Mouse (Mus musculus): ENCODE measurements around the gene Fbxo2.
A peak's percentile ranks its signal among the peaks of the same experiment; 100 is the strongest.
"Not testable (repeated sequence)": the region's sequence is repeated elsewhere in the genome, so short reads cannot be mapped to it uniquely, and the experiment has no call there.

Fbxo2 gene

GRCm38 (mm10) chr4:148174495-148174862 lies 14.1 kb downstream of the Fbxo2 start:
- no peak for DNase-seq (ENCODE audit: low spot score)

GRCm38 (mm10) chr4:148176603-148177002 lies 16.2 kb downstream of the Fbxo2 start:
- DNase-seq (ENCODE audit: low spot score) = not testable (repeated sequence)

- no peak for DNase-seq (ENCODE audit: low spot score)
Observed at GRCm38 (mm10) chr4:148177716-148178115, 17.3 kb downstream of the Fbxo2 start.

- DNase-seq (ENCODE audit: low spot score) = no peak
Observed at GRCm38 (mm10) chr4:148181483-148181882, 21.1 kb downstream of the Fbxo2 start.

- no peak for DNase-seq (ENCODE audit: low spot score)
Observed at GRCm38 (mm10) chr4:148182363-148182762, 21.9 kb downstream of the Fbxo2 start.

GRCm38 (mm10) chr4:148184564-148184963 lies 24.1 kb downstream of the Fbxo2 start:
- no peak for DNase-seq (ENCODE audit: low spot score)

GRCm38 (mm10) chr4:148185819-148186218 lies 25.4 kb downstream of the Fbxo2 start:
- no peak for DNase-seq (ENCODE audit: low spot score)

GRCm38 (mm10) chr4:148188767-148189166 lies 28.3 kb downstream of the Fbxo2 start:
- DNase-seq (ENCODE audit: low spot score) = not testable (repeated sequence)

DNA sequence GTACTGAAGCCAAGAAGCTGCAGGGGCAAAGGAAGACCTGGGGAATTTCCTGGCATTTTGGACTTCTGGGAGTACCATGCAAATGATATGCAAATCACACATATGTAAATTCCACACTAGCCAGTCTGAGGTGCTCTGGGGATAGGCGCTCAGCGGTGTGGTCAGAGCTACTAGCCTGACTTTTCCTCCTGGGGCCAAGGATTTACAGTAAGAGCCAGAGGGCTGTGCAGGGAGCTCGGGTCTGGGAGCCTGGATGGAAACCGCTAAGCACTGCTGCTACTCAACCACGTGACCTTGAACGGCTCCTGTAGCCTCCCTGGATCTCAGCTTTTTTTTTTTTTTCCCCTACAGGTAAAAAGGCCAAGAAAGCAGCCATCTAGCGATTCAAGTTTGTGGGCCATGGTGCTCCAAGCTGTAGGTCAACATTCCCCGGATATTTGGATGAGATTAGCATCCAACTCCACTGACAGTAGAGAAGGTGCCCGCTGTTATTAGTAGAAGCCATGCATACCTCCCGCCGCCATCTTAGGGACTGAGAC lies 32.4 kb downstream of the Fbxo2 start:
- no peak for DNase-seq (ENCODE audit: low spot score)

GRCm38 (mm10) chr4:148194400-148194799 lies 34.0 kb downstream of the Fbxo2 start:
- DNase-seq (ENCODE audit: low spot score) = no peak

GRCm38 (mm10) chr4:148198721-148199120 lies 38.3 kb downstream of the Fbxo2 start:
- no peak for DNase-seq (ENCODE audit: low spot score)

DNA sequence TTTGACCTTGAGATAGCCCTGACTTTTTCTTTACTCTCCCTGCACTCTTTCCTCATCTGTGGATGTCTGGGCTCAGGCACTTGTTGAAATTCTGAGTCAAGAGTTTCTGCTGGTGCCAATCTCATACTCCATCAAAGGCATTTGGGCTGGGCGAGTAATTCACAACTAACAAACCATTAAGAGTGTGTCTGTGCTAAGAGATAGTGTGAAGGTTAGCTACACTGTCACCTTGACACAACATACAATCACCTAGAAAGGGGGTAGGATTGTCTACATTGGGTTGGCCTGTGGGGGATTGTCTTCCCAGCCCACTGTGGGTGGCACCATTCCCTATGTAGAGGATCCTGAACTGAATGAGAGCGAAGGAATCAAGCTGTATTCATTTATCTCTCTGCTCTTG lies 43.1 kb downstream of the Fbxo2 start:
- DNase-seq (ENCODE audit: low spot score) = no peak

DNA sequence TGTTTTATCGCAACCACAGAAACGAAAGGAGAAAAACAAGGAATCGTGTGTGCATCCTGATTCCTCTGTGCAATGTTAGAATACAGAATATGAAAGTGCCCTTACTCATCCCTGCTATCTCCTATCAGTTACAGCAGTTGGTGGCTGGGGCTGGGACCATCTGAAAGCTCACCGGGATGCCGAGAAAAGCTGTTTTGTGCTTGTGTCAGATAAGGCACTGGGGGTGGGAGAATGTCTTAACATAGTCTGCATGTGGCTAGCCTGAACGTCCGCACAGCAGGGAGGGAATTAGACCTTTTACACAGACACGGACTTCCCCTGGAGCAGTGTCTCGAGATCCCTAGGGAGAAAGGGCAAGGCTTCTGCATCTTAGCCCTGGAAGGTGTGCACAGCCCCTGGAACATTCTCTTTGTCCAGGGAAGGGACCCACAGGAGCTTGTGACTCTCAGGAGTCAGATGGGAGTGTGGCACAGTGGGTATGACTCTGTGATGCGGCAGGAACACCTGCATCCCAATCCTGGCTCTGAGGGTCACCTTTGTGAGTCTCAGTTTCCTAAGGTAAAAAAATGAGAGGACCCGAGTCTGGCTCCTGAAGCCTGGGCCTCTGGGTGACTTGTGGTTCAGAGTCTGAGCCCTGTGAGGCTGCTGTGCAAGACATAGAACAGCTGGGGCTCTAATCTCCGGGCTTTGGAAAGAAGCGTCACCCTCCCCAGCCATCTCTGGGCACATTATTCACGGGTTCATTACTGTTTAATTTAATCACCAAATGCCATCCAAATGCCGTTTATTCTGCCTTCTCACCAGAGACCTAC lies 43.8 kb downstream of the Fbxo2 start:
- no peak for DNase-seq (ENCODE audit: low spot score)

GRCm38 (mm10) chr4:148204873-148205232 lies 44.4 kb downstream of the Fbxo2 start:
- DNase-seq (ENCODE audit: low spot score) = no peak

GRCm38 (mm10) chr4:148214460-148215136 lies 54.2 kb downstream of the Fbxo2 start:
- DNase-seq (ENCODE audit: low spot score) = peak; percentile 65

DNA sequence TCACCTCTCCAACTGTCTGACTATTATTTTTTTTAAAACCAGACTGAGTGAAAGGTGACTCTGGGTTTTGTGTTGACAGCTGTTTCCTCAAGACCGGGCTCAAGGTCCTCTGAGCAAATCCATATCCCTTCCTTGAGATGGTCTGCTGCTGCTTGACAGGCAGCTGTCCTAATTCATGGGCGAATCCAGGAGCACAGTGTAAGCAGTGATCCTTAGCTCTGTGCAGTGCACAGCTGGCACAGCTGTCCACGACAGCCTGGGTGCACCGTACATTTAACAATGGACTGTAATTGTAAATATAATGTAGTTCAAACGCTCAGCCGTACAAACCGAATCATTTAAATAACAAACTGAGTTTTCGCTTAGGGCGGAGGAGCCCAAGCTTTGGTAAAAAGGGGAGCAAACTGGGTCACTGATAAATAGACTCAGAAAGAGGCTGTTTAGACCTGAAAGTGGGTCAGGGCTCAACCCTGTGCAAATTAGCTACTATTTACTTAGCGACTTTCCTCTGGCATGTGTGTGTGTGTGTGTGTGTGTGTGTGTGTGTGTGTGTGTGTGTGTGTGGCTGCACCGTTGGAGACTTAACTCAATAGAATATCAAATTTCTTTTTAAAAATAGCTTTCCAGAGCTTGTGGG lies 55.0 kb downstream of the Fbxo2 start:
- no peak for DNase-seq (ENCODE audit: low spot score)

Data from layer of hippocampus, adult 11-12 months (tissue).